Mouse (Mus musculus): ENCODE results near the gene Bend4. TPM values are rescaled to one million over a fixed set of nuclear protein-coding genes. Genes with fewer than 3 reads are reported as not detected.

Bend4 gene
- 1 to 10 TPM; 2.3 TPM for total RNA-seq (2021)

DNA sequence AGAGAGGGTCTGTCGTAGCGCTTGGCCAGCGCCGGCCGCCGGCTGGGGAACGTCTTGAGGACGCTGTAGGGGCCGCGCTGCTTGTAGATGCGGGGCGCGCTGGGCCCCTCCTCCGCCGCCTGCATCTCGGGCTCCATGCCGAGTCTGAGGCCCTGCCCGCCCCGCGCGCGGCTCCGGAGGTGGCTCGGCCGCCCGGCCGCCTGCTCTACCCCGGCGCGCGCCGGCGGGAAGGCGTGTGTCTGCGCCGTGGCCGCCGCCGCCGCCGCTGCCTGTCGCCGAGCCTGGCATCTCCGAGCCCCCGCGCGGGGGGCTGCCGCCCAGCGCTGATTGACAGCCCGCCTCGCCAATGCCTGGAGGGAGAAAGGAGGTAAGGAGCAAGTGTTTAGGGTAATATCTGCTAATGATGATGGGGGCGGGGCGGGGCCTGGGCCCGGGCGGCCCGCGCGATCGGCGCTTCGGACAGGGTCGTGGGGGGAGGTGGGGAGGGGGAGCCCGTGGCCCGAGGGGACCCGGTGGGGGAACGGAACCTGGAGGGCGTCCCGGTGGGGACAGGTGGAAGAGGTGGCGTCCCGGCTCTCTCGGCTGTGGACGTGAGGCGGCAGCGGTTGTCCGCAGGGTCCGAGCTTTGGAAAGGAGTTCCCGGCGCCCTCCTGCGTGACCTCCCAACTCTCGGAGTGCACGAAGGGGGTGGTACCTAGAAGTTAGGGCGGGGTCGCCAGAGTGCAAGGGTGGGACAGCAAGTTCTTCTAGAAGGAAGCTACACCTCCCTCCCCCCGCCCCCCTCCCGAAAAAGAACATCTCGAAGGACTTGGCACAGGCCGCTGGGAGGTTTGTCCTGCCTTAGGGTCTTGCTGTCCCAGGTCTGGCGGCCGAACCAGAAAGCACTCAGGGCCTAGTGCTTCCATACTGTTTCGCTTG lies at the start of gene Bend4:
Gene Bend4, minus strand, starts transcription at position 868 of the 918 bp plus-strand sequence.
- peak; percentile 55 for DNase-seq (ENCODE audit: low spot score)
- intact Hi-C loops (cut with DNase I): no loop called here

DNA sequence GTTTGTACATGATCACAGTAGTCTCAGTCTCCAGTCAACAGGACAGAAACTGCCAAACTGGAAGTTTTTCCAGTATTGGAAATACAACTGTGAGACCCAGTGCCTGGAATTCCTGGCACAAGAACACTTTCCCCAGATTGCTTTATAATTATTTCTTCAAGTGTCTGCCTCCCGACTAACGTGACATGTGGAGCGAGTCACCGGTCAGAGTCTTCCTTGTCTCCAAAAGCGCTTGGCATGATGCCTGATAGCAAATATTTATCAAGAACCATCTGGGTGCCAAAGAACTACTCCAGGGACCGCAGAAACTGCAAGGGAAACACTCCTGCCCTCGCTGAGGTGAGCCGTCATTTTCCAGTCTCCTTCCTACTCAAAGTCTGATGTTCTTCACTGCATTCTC lies 45.6 kb upstream of the Bend4 start:
- intact Hi-C loops (cut with DNase I): no loop called here

DNA sequence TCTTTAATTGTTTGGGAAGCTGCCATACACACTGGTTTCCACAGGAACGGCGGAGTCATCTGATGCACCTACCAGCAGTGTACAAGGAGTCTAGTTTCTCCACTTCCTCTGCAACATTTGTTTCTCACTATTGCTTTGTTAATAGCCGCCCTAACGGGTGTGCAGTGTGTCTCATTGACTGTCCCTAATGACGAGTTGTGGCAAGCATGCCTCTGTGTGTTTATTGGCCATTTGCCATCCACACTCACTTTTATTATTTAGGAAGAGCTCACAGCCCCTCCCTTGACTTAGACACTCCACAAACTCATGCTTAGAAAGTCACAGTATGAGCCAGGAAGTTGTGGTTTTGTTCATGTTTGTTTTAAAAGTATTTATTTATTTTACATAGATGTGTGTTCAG lies 45.0 kb upstream of the Bend4 start:
- intact Hi-C loops (cut with DNase I): no loop called here
- DNase-seq (ENCODE audit: low spot score): no peak

More for the DNA sequence above, 45.6 kb upstream of the Bend4 start:
- DNase-seq (ENCODE audit: low spot score): no peak

GRCm38 (mm10) chr5:67466866-67467530 lies 38.9 kb upstream of the Bend4 start:
- intact Hi-C loops (cut with DNase I): no loop called here

DNA sequence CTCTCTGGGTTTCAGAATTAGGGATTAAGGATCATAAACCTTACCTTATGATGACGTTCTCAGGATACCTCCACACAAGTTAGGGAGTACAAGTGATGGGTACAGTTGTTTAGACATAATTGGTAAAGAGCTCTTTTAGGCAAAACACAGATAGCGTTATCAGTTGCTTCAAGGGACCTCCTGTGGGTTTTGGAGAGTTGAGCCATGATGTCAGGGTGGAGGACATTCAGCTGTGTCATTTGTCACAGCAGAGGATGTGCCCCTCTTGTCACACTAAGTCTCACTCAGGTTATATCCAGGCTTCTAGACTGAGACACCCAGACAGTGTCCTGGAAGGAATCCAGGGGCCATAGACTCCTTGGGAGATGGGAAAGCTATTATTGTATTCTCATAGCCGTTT lies 36.8 kb upstream of the Bend4 start:
- intact Hi-C loops (cut with DNase I): no loop called here
- DNase-seq (ENCODE audit: low spot score): no peak

More at GRCm38 (mm10) chr5:67466866-67467530, 38.9 kb upstream of the Bend4 start:
- DNase-seq (ENCODE audit: low spot score): no peak

- no peak for DNase-seq (ENCODE audit: low spot score)
- intact Hi-C loops (cut with DNase I): no loop called here
Observed at GRCm38 (mm10) chr5:67463636-67464035, 35.5 kb upstream of the Bend4 start.

GRCm38 (mm10) chr5:67462331-67462730 lies 34.2 kb upstream of the Bend4 start:
- intact Hi-C loops (cut with DNase I): no loop called here
- DNase-seq (ENCODE audit: low spot score): no peak

DNA sequence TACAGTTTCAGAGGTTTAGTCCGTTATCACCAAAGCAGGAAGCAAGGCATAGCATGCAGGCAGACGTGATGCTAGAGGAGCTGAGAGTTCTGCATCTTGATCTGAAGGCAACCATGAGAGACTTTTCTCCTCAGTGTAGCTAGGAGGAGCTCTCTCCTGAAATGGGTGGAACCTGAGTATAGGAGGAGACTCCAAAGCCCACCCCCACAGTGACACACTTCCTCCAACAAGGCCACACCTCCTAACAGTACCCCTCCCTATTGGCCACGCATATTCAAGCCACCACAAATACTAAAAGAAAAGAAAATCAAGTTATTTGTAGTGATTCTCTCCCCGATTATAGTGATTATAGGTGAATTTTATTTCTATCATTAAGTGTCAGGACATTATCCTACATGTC lies 28.7 kb upstream of the Bend4 start:
- intact Hi-C loops (cut with DNase I): no loop called here

DNA sequence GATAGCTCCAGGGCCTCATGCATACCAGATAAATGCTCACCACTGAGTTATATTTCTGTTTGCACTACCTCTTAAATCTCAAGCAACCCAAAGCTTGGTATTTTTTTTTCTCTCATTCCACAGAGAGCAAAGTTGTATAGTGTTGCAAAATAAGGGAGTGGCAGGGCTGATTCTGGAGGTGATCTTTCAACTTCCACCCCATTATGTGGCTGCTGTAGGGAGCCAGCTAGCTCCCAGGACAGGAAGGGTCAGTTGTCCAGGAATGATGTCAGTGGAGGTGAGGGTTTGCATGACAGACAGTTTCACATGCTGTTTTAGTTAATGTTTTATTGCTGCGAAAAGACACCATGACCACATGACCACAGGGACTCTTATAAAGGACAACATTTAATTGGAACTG lies 26.2 kb upstream of the Bend4 start:
- intact Hi-C loops (cut with DNase I): no loop called here
- DNase-seq (ENCODE audit: low spot score): no peak

More for the DNA sequence above, 28.7 kb upstream of the Bend4 start:
- DNase-seq (ENCODE audit: low spot score): no peak

GRCm38 (mm10) chr5:67449957-67450630 lies 22.0 kb upstream of the Bend4 start:
- intact Hi-C loops (cut with DNase I): no loop called here
- no peak for DNase-seq (ENCODE audit: low spot score)

DNA sequence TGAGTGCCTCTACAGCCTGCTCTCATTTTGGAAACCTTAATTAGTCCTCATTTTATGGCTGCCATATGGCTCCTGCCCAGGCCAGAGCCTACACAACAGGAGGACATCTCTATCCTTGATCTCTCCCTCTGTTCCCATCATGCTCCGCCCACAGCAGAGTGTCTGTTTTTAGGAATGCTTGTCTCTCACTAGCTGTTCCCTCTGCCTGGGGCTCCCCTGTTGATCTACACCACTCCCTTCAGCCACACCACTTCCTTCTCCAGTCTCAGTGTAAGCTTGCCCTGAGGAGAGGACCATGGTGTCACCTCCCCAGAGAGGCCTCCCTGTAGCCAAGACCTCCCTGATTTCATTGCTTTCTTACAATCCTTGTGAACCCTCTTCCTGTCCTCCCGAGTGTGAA lies 18.4 kb upstream of the Bend4 start:
- no peak for DNase-seq (ENCODE audit: low spot score)
- intact Hi-C loops (cut with DNase I): no loop called here

GRCm38 (mm10) chr5:67444217-67445050 lies 16.3 kb upstream of the Bend4 start:
- DNase-seq (ENCODE audit: low spot score): no peak
- intact Hi-C loops (cut with DNase I): no loop called here

DNA sequence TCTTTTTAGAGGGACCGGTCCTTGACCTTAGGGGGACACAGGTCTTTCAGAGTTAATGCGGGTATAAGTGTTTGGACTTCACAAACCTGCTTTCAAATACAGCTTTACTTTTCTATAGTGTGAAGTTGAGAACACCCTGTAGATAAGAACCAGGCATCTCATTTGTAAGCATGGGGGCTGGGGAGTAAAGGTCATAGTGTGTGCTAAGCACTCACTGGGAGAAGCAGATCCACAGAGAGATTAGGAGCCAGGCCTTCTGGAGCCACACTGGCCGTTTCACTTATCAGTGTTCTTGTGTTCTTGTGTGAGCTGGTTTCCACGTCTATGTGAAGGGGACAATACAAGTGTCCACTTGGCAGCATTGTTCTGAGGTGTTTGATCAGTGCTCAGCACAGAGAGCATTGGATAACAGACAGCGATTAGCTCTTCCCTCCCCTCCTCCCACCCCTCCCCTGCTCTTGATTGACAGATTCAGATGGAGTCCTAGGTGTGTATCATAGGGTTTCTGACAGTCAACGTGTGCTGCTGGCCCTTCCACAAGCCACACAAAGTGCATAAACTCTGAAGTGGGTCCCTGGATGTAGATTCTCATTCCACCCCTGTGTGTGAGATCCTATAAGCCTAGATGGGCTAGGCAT lies 14.8 kb upstream of the Bend4 start:
- intact Hi-C loops (cut with DNase I): no loop called here
- DNase-seq (ENCODE audit: low spot score): no peak

DNA sequence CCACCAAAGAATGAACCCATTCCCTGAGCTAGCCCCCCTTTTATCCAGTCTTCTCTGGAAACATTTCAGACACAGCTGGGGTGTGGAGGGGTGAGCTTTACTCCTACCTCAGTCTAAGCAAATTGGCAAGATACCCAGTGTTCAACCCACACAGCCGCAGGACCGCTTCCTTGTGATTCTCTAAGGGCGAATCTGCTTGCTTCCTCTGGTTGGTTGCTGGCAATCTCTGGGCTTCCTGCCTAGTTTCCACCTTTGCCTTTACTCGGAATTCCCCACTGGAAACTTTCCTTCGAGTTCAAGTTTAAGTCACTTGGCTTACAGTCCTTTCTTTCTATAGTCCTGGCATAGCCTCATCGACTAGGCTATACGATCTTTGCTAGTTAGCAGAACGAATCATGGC lies 12.5 kb upstream of the Bend4 start:
- intact Hi-C loops (cut with DNase I): no loop called here
- no peak for DNase-seq (ENCODE audit: low spot score)

DNA sequence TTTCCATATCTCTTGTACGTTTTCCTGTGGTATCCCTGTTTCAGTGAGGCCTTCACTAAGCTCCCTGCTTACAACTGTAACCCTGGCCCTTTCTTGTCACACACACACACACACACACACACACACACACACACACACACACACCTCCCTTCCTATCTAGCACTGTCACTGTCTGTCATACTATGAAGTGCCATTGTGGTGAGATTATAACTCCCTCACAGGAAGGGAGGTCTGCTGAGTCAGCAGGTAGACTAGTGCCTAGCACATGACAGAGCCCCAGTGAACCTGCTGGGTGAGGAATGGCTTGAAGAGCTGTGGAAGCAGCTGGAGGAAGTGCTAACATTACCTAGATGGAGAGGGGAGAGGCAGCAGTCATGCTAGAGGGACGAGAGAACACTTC lies 9.3 kb upstream of the Bend4 start:
- no peak for DNase-seq (ENCODE audit: low spot score)
- intact Hi-C loops (cut with DNase I): no loop called here

GRCm38 (mm10) chr5:67426478-67427442 lies 1.4 kb downstream of the Bend4 start:
- intact Hi-C loops (cut with DNase I): no loop called here
- DNase-seq (ENCODE audit: low spot score): peak; percentile 4

GRCm38 (mm10) chr5:67426011-67426410 lies 2.1 kb downstream of the Bend4 start:
- no peak for DNase-seq (ENCODE audit: low spot score)
- intact Hi-C loops (cut with DNase I): no loop called here

GRCm38 (mm10) chr5:67424636-67425035 lies 3.5 kb downstream of the Bend4 start:
- intact Hi-C loops (cut with DNase I): no loop called here

More at GRCm38 (mm10) chr5:67424636-67425035, 3.5 kb downstream of the Bend4 start:
- DNase-seq (ENCODE audit: low spot score): no peak
